Mouse (Mus musculus) NIH3T3 (cell line): ENCODE data around the gene Col19a1.

Experiments
- DNase-seq: peaks from one replicate; pipeline ENCODE4 v3.0.0-alpha.2; 2012; ENCODE audit warnings: low read depth

The Col19a1 gene

GRCm38 (mm10) chr1:24226941-24227711 is 360.1 kb downstream of the Col19a1 start:
- DNase-seq = no peak

GRCm38 (mm10) chr1:24225825-24226526 is 361.3 kb downstream of the Col19a1 start:
- no peak for DNase-seq

- no peak for DNase-seq
These were observed 364.2 kb downstream of the Col19a1 start for GRCm38 (mm10) chr1:24222981-24223612.

GRCm38 (mm10) chr1:24222231-24222630 is 365.0 kb downstream of the Col19a1 start:
- DNase-seq = no peak

GRCm38 (mm10) chr1:24219041-24219440 is 368.2 kb downstream of the Col19a1 start:
- DNase-seq = no peak
